Mouse (Mus musculus) bone marrow, adult 2 months (tissue): ENCODE results near the gene Zfp207. TPM values are rescaled to one million over a fixed set of nuclear protein-coding genes. Genes with fewer than 3 reads are reported as not detected.
"Not testable (repeated sequence)": the region's sequence is repeated elsewhere in the genome, so short reads cannot be mapped to it uniquely, and the experiment has no call there.

Experiments used
- H3K27ac ChIP-seq: fragments of 200-500 bp; 2 replicates; pipeline ENCODE4 v1.5.1; 2012; ENCODE audit warnings: low read depth, mild to moderate bottlenecking, control low read depth, inconsistent platforms, low read length; ENCODE audit not compliant: control insufficient read depth, poor library complexity, insufficient read depth
- H3K4me1 ChIP-seq: fragments of 200-500 bp; 2 replicates; pipeline ENCODE4 v1.6.1; 2011; ENCODE audit warnings: low read length; ENCODE audit not compliant: control insufficient read depth, insufficient read depth
- H3K4me3 ChIP-seq: fragments of 200-500 bp; replicated peaks from 2 replicates; pipeline ENCODE3; 2011; ENCODE audit warnings: mild to moderate bottlenecking, low read depth, low read length, control low read depth; ENCODE audit not compliant: control insufficient read depth
- CTCF ChIP-seq: fragments of 200-500 bp; IDR thresholded peaks from 2 replicates; pipeline ENCODE4 v1.5.1; 2011; ENCODE audit warnings: low read length, control low read depth; ENCODE audit not compliant: control insufficient read depth, insufficient read depth
- POLR2A ChIP-seq: fragments of 200-500 bp; IDR thresholded peaks from 2 replicates; pipeline ENCODE4 v1.6.1; 2011; ENCODE audit warnings: low read depth, mild to moderate bottlenecking, control low read depth, low read length, borderline replicate concordance; ENCODE audit not compliant: control insufficient read depth
- WGBS: fragments of 180-500 bp; shearing (Covaris S2); methylation state at CpG from one replicate; pipeline ENCODE4 v1.1.7; 2018; 5-methylcytosine and 5-hydroxymethylcytosine counted together
- polyA plus RNA-seq: library from polyadenylated mRNA; stranded (reverse); fragments of >200 nt; gene quantifications from 2 replicates; pipeline ENCODE4 v1.2.4, GENCODE M21; 2011; ENCODE audit warnings: low replicate concordance; ENCODE audit not compliant: missing spikeins, insufficient read depth, insufficient read length

Gene Zfp207
- polyA plus RNA-seq, 1 experiment, result 103 TPM

DNA sequence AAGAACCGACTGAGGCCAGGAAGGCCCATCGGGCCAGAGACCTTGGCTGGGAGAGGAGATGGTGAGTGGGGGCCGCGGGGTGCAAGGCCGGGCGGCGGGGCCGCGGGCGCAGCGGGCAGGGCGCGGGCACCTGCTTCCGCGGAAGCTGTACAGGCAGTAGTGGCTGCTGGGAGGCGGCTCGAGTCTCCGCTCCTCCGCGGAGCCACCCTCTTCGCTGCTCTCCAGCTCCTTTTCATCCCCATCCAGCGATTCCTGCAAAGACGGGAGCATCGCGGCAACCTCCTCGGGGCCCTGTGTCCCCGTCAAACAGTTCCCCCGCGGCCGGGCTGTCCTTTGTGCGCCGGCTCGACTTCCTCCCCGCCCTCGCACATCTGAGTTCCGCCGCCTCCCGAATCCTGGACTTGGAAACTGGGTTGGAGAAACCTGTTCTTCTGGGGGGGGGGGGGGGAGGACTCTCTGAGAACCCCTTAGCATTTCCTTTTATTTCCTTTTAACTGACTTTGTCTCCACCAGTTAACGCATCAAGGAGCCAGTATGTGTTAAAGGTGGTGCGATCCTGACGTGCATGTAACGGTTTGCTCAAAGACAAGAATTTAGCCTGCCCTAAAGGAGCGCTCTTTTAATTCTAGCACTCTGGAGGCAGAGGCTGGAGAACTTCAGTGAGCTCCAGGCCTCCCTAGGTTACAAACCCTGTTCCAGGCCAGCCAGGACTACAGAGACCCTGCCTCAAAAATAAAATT lies 5.2 kb upstream of the Zfp207 start, which contains the start of gene 5730455P16Rik:
5730455P16Rik (minus strand) TSS at position 323 of the 740 bp plus-strand sequence.
- TF ChIP-seq CTCF (no peak), POLR2A (peak; percentile 68; the same call in 1 of the 2 replicates)
- Histone ChIP-seq H3K4me1 (no peaks in the 10 kb centered on the region; the same call in 1 of the 2 replicates), H3K27ac (peak within 1 kb of the TSS; percentile 87), H3K4me3 (peak within 1 kb of the TSS; percentile 93)
- under 1% methylated on average over 43 of the region's 43 CpGs for WGBS

DNA sequence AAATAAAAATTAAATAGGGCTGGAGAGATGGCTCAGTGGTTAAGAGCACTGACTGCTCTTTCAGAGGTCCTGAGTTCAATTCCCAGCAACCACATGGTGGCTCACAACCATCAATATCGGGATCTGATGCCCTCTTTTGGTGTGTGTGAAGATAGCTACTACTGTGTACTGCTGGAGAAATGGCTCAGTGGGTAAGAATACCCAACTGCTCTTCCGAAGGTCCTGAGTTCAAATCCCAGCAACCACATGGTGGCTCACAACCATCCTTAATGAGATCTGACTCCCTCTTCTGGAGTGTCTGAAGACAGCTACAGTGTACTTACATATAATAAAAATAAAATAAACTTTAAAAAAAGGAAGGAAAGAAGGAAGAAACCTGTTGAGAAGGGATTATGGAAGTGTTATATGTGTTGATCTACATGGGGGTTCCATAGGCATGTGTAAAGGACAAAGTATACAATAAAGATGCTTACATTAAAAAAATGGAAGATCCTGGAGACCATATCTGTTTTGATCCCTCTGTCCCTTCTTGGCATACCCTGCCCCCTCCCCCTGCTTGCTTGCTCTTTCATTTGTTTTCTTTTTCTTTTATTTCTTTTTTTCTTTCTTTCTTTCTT lies 4.5 kb upstream of the Zfp207 start:
- H3K4me1 ChIP-seq, H3K27ac ChIP-seq, H3K4me3 ChIP-seq: not testable (repeated sequence)
- 58% methylated on average over 2 of the region's 2 CpGs for WGBS

DNA sequence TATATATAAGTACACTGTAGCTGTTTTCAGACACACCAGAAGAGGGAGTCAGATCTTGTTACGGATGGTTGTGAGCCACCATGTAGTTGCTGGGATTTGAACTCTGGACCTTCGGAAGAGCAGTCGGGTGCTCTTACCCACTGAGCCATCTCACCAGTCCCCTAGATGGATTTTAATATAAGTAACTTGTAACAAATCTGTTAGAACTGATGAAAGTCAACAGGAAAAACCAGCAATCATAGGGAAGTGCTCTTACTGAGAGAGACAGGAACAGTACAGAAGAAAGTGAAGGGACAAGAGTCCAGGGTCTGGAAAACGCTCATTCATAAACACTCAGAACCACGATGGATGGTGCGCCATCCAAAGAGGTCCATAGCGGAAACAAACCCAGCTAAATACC lies 3.9 kb upstream of the Zfp207 start:
- not testable (repeated sequence) for H3K4me1 ChIP-seq, H3K27ac ChIP-seq, H3K4me3 ChIP-seq
- WGBS, result 88% methylated on average over 7 of the region's 7 CpGs

DNA sequence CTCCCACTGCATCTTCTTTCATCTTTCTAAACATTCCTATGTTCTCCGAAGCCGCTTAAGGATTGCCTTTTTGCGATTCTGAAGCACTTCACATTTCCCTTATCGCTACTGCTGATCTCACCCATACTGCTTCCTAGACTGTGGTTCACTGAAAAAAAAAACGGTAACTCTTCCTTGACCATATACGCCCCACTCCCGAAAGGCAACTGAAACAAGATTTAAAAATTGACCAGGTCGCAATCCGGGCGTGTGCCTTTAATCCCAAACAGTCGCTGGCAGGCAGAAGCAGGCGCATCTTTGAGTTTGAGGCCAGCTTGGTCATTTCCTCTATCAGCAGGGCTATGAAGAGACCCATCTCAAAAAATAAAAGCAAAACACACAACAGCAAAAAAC lies 457 bp upstream of the Zfp207 start:
- WGBS, result under 1% methylated on average over 12 of the region's 12 CpGs
- peak overlapping the region; percentile 91 for H3K27ac ChIP-seq
- H3K4me1 ChIP-seq, result peaks cover 2% of the 10 kb centered on the region; the same call in 1 of the 2 replicates
- peak overlapping the region; percentile 95 for H3K4me3 ChIP-seq
- TF ChIP-seq CTCF (no peak), POLR2A (no peak)

DNA sequence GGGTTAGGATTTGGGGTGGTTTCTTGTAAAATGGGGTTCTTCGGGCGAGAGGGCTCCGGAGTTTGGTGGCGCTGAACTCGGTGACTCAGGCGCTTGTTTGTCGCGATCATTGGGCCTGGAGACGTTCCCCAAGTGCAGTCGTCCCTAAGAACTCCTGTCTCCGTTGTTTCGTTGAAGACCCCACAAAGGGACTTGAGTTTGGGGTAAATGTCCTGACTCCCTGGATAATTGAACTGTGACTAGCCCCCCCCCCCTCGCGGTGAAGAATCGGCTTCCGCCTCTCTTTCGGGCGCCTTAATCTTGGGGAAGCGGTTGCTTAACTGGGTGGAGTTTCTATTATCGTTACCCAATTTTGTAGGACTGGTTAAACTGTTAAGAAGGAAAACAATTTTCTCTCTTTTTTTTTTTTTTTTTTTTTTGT lies 557 bp downstream of the Zfp207 start:
- Histone ChIP-seq H3K4me3 (peak overlapping the region; percentile 95), H3K27ac (peak overlapping the region; percentile 91), H3K4me1 (peaks cover 2% of the 10 kb centered on the region; the same call in 1 of the 2 replicates)
- TF ChIP-seq CTCF (no peak), POLR2A (0 out of 2 replicates have a peak, but pooled peaks have one; percentile 19)
- WGBS, result 0% methylated on average over 20 of the region's 20 CpGs

DNA sequence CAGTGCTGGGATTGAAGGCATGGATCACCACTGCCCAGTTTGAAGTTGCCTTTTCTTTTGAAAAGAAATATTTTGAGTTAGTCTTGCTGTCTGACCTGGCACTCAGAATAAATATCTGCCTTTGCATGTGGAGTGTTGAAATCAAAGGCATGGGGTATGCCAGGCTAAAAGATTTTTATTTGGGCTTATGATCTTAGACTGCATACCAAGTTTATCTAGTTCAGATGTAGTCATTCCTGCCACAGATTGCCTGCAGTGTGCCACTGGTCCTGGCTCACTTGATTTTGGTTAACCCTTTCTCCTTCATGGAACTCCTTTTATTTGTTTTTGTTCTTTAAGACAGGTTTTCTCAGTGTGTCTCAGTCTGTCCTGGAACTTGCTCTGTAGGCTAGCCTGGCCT lies 1.4 kb downstream of the Zfp207 start:
- Histone ChIP-seq H3K27ac (no peak overlapping the region), H3K4me1 (peaks cover 2% of the 10 kb centered on the region; the same call in 1 of the 2 replicates), H3K4me3 (peak overlapping the region; percentile 65)
- no peak for TF ChIP-seq CTCF
- TF ChIP-seq POLR2A, result no peak

DNA sequence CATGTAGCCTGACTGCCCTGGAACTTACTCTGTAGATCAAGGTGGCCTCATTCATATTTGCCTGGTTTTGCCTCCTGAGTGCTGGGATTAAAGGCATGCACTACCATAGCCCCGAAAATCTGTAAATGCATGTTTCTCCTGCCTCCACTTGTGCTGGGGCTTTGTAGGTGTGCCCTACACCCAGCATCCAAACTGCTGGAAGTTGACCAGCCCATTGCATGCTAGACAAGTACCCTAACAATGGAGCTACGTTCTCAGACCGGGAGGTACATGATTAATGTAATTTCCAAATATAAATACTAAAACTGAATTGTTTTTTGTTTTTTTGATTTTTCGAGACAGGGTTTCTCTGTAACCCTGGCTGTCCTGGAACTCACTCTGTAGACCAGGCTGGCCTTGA lies 2.0 kb downstream of the Zfp207 start:
- Histone ChIP-seq H3K27ac (no peak overlapping the region), H3K4me1 (peaks cover 2% of the 10 kb centered on the region; the same call in 1 of the 2 replicates), H3K4me3 (peak overlapping the region; percentile 58)
- WGBS, result 12% methylated on average over 4 of the region's 4 CpGs
- TF ChIP-seq POLR2A (no peak), CTCF (no peak)

DNA sequence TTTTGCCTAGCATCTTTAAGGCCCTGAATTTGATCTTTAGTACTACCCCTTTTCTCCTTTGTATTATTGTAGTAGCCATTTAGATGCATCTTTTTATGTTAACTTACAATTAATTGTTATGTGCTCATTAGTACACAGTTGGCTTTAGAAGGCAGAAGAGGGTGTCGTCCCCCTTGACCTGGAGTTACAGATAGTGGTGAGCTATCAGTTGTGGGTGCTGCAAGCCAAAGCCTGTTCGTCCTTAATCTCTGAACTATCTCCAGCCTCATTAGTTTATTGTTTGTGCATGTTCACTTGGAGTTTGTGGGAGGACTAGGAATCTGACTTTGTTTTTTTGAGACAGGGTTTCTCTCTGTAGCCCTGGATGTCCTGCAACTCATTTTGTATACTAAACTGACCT lies 3.7 kb downstream of the Zfp207 start:
- no peak overlapping the region for H3K27ac ChIP-seq
- no peak overlapping the region for H3K4me3 ChIP-seq
- WGBS, result 42% methylated on average over 2 of the region's 2 CpGs
- TF ChIP-seq CTCF, result no peak
- TF ChIP-seq POLR2A, result no peak
- peaks cover 2% of the 10 kb centered on the region; the same call in 1 of the 2 replicates for H3K4me1 ChIP-seq

DNA sequence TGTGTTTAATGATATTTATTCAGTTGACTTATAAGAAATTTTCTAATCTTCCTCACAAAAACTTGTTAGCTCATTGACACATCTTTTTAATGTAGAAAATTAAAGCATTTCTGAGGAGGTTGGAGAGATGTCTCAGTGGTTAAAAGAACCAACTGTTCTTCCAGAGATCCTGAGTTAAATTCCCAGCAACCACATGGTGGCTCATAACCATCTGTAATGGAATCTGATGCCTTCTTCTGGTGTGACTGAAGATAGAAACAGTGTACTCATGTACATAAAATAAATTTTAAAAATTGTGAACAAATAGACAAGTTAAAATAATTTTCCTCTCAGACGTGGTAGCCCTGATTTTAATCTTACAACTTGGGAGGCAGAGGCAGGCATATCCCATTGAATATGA lies 6.8 kb downstream of the Zfp207 start:
- TF ChIP-seq POLR2A (no peak), CTCF (no peak)
- no peak overlapping the region for H3K27ac ChIP-seq
- WGBS, result 61% methylated on average over 1 of the region's 1 CpGs

More for the DNA sequence above, 6.8 kb downstream of the Zfp207 start:
- Histone ChIP-seq H3K4me3 (no peak overlapping the region), H3K4me1 (peaks cover 2% of the 10 kb centered on the region; the same call in 1 of the 2 replicates)
